ENCODE assay signal across 8 mouse cellular contexts in genomic region chr12:25092027-25092704, GRCm38 (mm10). TPM values are rescaled to one million over a fixed set of nuclear protein-coding genes. Genes with fewer than 3 reads are reported as not detected.
A peak's percentile ranks its signal among the peaks of the same experiment; 100 is the strongest.
DNase-seq lines count a peak whose midpoint lies in the region; ATAC-seq and TF ChIP-seq lines count a peak whose summit lies in the region.

No protein-coding gene starts in this region.

- H3K4me2 ChIP-seq in embryonic facial prominence, embryonic 14.5 days (ENCODE audit: low read depth, low read length): peak overlapping the region; percentile 59
- peak overlapping the region; percentile 70 for H3K4me2 ChIP-seq in heart, embryonic 11.5 days
- H3K4me2 ChIP-seq in kidney, embryonic 15.5 days: peak overlapping the region; percentile 63
- H3K4me2 ChIP-seq in myocyte (ENCODE audit: low read depth): peak overlapping the region; percentile 66

- TF ChIP-seq CTCF in liver, adult 2 months (IDR thresholded peaks at IDR 0.05; ENCODE audit: low read depth, low read length): peak; percentile 99

- H3ac ChIP-seq in myocyte (ENCODE audit: control insufficient read depth, insufficient read length): no peak overlapping the region

- H3K36me3 ChIP-seq in embryonic facial prominence, embryonic 14.5 days (ENCODE audit: control insufficient read depth, insufficient read depth, low read length): no peaks in the 10 kb centered on the region
- H3K36me3 ChIP-seq in heart, embryonic 11.5 days (ENCODE audit: control insufficient read depth, insufficient read depth, low read length): no peaks in the 10 kb centered on the region; the same call in 1 of the 2 replicates
- H3K36me3 ChIP-seq in kidney, embryonic 15.5 days: peaks cover 4% of the 10 kb centered on the region; the same call in 1 of the 2 replicates
- H3K36me3 ChIP-seq in liver, adult 2 months (ENCODE audit: control insufficient read depth, insufficient read depth, low read length): peaks cover 4% of the 10 kb centered on the region; the same call in 1 of the 2 replicates
- H3K36me3 ChIP-seq in myocyte (ENCODE audit: control insufficient read depth, insufficient read depth): no peaks in the 10 kb centered on the region
- no peaks in the 10 kb centered on the region for H3K36me3 ChIP-seq in splenic B cell, adult 2 months (ENCODE audit: control insufficient read depth, insufficient read depth, low read length, poor library complexity, severe bottlenecking)

- H3K4me1 ChIP-seq in embryonic facial prominence, embryonic 14.5 days (ENCODE audit: control insufficient read depth, insufficient read depth, low read length): peaks cover 9% of the 10 kb centered on the region
- peaks cover 27% of the 10 kb centered on the region; the same call in 1 of the 2 replicates for H3K4me1 ChIP-seq in heart, embryonic 11.5 days (ENCODE audit: control insufficient read depth, insufficient read depth, low read length)
- peaks cover 41% of the 10 kb centered on the region for H3K4me1 ChIP-seq in kidney, embryonic 15.5 days
- peaks cover 5% of the 10 kb centered on the region; the same call in 1 of the 2 replicates for H3K4me1 ChIP-seq in liver, adult 2 months (ENCODE audit: control insufficient read depth, insufficient read depth, low read length)

- TF ChIP-seq POLR2A in liver, adult 2 months (IDR thresholded peaks at IDR 0.05; ENCODE audit: extremely low read depth, insufficient read depth, low read length): no peak
- no peak for TF ChIP-seq POLR2A in myocyte (IDR thresholded peaks at IDR 0.05; ENCODE audit: insufficient read length, low read depth)

- ATAC-seq in embryonic facial prominence, embryonic 14.5 days (ENCODE audit: low read depth): peak; percentile 45
- peak; percentile 56 for ATAC-seq in heart, embryonic 11.5 days (replicated peaks; ENCODE audit: insufficient number of reproducible peaks, low FRiP score, low TSS enrichment)
- peak; percentile 63 for ATAC-seq in kidney, embryonic 15.5 days (replicated peaks; ENCODE audit: low FRiP score)

- H3K9ac ChIP-seq in embryonic facial prominence, embryonic 14.5 days (ENCODE audit: low read depth, low read length): peak overlapping the region; percentile 62
- peak overlapping the region; percentile 81 for H3K9ac ChIP-seq in heart, embryonic 11.5 days (ENCODE audit: low read depth, low read length)
- H3K9ac ChIP-seq in kidney, embryonic 15.5 days: peak overlapping the region; percentile 14; the same call in 1 of the 2 replicates
- peak overlapping the region; percentile 56 for H3K9ac ChIP-seq in liver, adult 2 months (ENCODE audit: low read depth, low read length)

- no peaks in the 10 kb centered on the region for H3K9me3 ChIP-seq in embryonic facial prominence, embryonic 14.5 days (ENCODE audit: control insufficient read depth, low read length)
- H3K9me3 ChIP-seq in heart, embryonic 11.5 days (replicated peaks; ENCODE audit: control insufficient read depth, low read length): no peaks in the 10 kb centered on the region
- no peaks in the 10 kb centered on the region for H3K9me3 ChIP-seq in kidney, embryonic 15.5 days (replicated peaks)

- WGBS in embryonic facial prominence, embryonic 14.5 days: 6% methylated on average over 25 of the region's 25 CpGs
- 6% methylated on average over 25 of the region's 25 CpGs for WGBS in heart, embryonic 11.5 days (ENCODE audit: insufficient replicate concordance)
- WGBS in kidney, embryonic 15.5 days: 6% methylated on average over 25 of the region's 25 CpGs
- WGBS in liver, adult 2 months: 9% methylated on average over 25 of the region's 25 CpGs

- peak overlapping the region; percentile 85 for H3K4me3 ChIP-seq in embryonic facial prominence, embryonic 14.5 days (ENCODE audit: low read depth, low read length)
- H3K4me3 ChIP-seq in heart, embryonic 11.5 days (ENCODE audit: low read depth, low read length): peak overlapping the region; percentile 53
- peak overlapping the region; percentile 47 for H3K4me3 ChIP-seq in kidney, embryonic 15.5 days (replicated peaks)
- H3K4me3 ChIP-seq in liver, adult 2 months (ENCODE audit: insufficient read depth, low read depth, low read length): peak overlapping the region; percentile 34; the same call in 1 of the 2 replicates
- no peak overlapping the region for H3K4me3 ChIP-seq in myocyte

- H3K27ac ChIP-seq in embryonic facial prominence, embryonic 14.5 days (replicated peaks; ENCODE audit: low read depth, low read length): no peak overlapping the region; the same call in 1 of the 2 replicates
- H3K27ac ChIP-seq in heart, embryonic 11.5 days (ENCODE audit: low read depth, low read length): peak overlapping the region; percentile 63
- peak overlapping the region; percentile 82 for H3K27ac ChIP-seq in kidney, embryonic 15.5 days
- H3K27ac ChIP-seq in liver, adult 2 months (replicated peaks; ENCODE audit: insufficient read depth, low read depth, low read length): peak overlapping the region; percentile 45

- H3K27me3 ChIP-seq in embryonic facial prominence, embryonic 14.5 days (replicated peaks; ENCODE audit: control insufficient read depth, insufficient read depth, low read length): no peaks in the 10 kb centered on the region
- no peaks in the 10 kb centered on the region for H3K27me3 ChIP-seq in heart, embryonic 11.5 days (ENCODE audit: control insufficient read depth, insufficient read depth, low read length)
- H3K27me3 ChIP-seq in kidney, embryonic 15.5 days: no peaks in the 10 kb centered on the region
- H3K27me3 ChIP-seq in liver, adult 2 months (ENCODE audit: control insufficient read depth, insufficient read depth, low read length): no peaks in the 10 kb centered on the region
- H3K27me3 ChIP-seq in myocyte (ENCODE audit: control insufficient read depth, insufficient read depth, insufficient read length): no peaks in the 10 kb centered on the region
- no peaks in the 10 kb centered on the region for H3K27me3 ChIP-seq in splenic B cell, adult 2 months (ENCODE audit: control insufficient read depth, insufficient read depth, low read length, poor library complexity, severe bottlenecking)

- peak; percentile 79 for DNase-seq in 3134 (ENCODE audit: extremely low read depth, insufficient read length, low spot score)
- peak; percentile 91 to 93 for DNase-seq in adrenal gland, postnatal 36 days
- peak; percentile 89 for DNase-seq in embryonic facial prominence, embryonic 14.5 days (ENCODE audit: low spot score)
- peak; percentile 75 for DNase-seq in liver, adult 2 months (ENCODE audit: extremely low read depth, low read depth, low spot score)
- peak; percentile 88 for DNase-seq in splenic B cell, adult 2 months (ENCODE audit: low read depth, low spot score)

- peaks cover 7% of the 10 kb centered on the region; the same call in 1 of the 2 replicates for H3K79me2 ChIP-seq in liver, adult 2 months (ENCODE audit: control insufficient read depth, insufficient read depth, low read length)
- H3K79me2 ChIP-seq in myocyte (ENCODE audit: control insufficient read depth, insufficient read depth): peaks cover 19% of the 10 kb centered on the region

TF ChIP-seq in myocyte, 11 proteins besides CTCF, POLR2A, EP300 and RAD21:
- TF ChIP-seq E2F4 (IDR thresholded peaks at IDR 0.05; ENCODE audit: insufficient read depth) (no peak), MYOG (IDR thresholded peaks at IDR 0.05; ENCODE audit: control insufficient read depth in 1 of 3, insufficient read depth in 1 of 3, insufficient read length in 2 of 3, low read depth in 2 of 3) (no peak), MAX (IDR thresholded peaks at IDR 0.05; ENCODE audit: low read depth) (no peak), TCF12 (IDR thresholded peaks at IDR 0.05; ENCODE audit: insufficient read depth, poor library complexity, severe bottlenecking) (no peak), USF1 (IDR thresholded peaks at IDR 0.05; ENCODE audit: low read depth) (no peak), TCF3 (IDR thresholded peaks at IDR 0.05; ENCODE audit: insufficient read length, low read depth) (no peak), POLR2AphosphoS2 (IDR thresholded peaks at IDR 0.05; ENCODE audit: insufficient read length, low read depth) (no peak), MYOD1 (IDR thresholded peaks at IDR 0.05; ENCODE audit: control insufficient read depth in 1 of 3, insufficient read length in 2 of 3, low read depth in 2 of 3) (no peak), SRF (IDR thresholded peaks at IDR 0.05; ENCODE audit: control insufficient read depth, insufficient read length, low read depth) (no peak), REST (IDR thresholded peaks at IDR 0.05; ENCODE audit: insufficient read depth, insufficient read length) (no peak), CEBPB (IDR thresholded peaks at IDR 0.05; ENCODE audit: insufficient read depth, poor library complexity, severe bottlenecking) (no peak)
TF ChIP-seq in myocyte: peak in this region for 0.

RNA-seq across cellular contexts. Expression of gene Id2, which starts 4.8 kb away (rescaled TPM):
- total RNA-seq in adrenal gland, postnatal 36 days (2021): 100 to 1,000 TPM; 247 to 491 TPM
- 301 and 307 TPM in 2 replicates for polyA plus RNA-seq in embryonic facial prominence, embryonic 14.5 days (2014; fragmentation: Nextera tagmentation; extraction: Ambion mirVana)
- 511 and 550 TPM in 2 replicates for polyA plus RNA-seq in heart, embryonic 11.5 days (2014; fragmentation: Nextera tagmentation; extraction: Ambion mirVana)
- polyA plus RNA-seq in kidney, embryonic 15.5 days (2015; fragmentation: Nextera tagmentation; extraction: Ambion mirVana): 518 and 543 TPM in 2 replicates
- 81.9 and 156 TPM in 2 replicates for total RNA-seq in liver, adult 2 months (2014; rRNA removed)
- polyA plus RNA-seq in liver, adult 2 months (2012; rRNA removed): 172 and 199 TPM in 2 replicates
- polyA plus RNA-seq in myocyte (2012; fragmentation: generic; extraction: Trizol): 5.0 TPM

Comparison
In these comparisons a context has a peak if more than half of its experiments do, and no peak if none do; other contexts are left out.
1. H3K9ac ChIP-seq: peak in every context shown above with its lines; median percentile 81 in heart, embryonic 11.5 days; 62 in embryonic facial prominence, embryonic 14.5 days; 56 in liver, adult 2 months; 14 in kidney, embryonic 15.5 days.
2. RNA of gene Id2, which starts 4.8 kb away (polyA plus RNA-seq): 518 to 543 TPM in kidney, embryonic 15.5 days, 511 to 550 TPM in heart, embryonic 11.5 days, 301 to 307 TPM in embryonic facial prominence, embryonic 14.5 days and 172 to 199 TPM in liver, adult 2 months; 5.0 TPM in myocyte (single experiment); every median in the first group is over 10 times any median in the second.
3. Peak in every context shown above with its lines, with median percentiles within 50 percentile points of each other: DNase-seq, ATAC-seq and H3K4me2 ChIP-seq.